Mouse (Mus musculus) forebrain, embryonic 13.5 days (tissue): ENCODE results near the gene Plagl2. TPM values are rescaled to one million over a fixed set of nuclear protein-coding genes. Genes with fewer than 3 reads are reported as not detected.

ENCODE experiments used
- ATAC-seq: fragments of 200-750 bp; cut with Nextera tagmentation; 2 replicates; pipeline ENCODE4 v1.8.0; 2017
- H3K27ac ChIP-seq: fragments of 300-500 bp; sonication (generic); 2 replicates; pipeline ENCODE4 v1.5.1; 2015; ENCODE audit warnings: inconsistent platforms, mild to moderate bottlenecking, moderate library complexity
- H3K27me3 ChIP-seq: fragments of 300-500 bp; sonication (generic); 2 replicates; pipeline ENCODE4 v1.6.1; 2015; ENCODE audit warnings: mild to moderate bottlenecking, inconsistent platforms
- H3K36me3 ChIP-seq: fragments of 300-500 bp; sonication (generic); 2 replicates; pipeline ENCODE4 v1.6.1; 2015; ENCODE audit warnings: mild to moderate bottlenecking, inconsistent platforms; ENCODE audit not compliant: poor library complexity, severe bottlenecking
- H3K4me1 ChIP-seq: fragments of 300-500 bp; sonication (generic); 2 replicates; pipeline ENCODE4 v1.6.1; 2015; ENCODE audit warnings: inconsistent platforms
- H3K4me2 ChIP-seq: fragments of 300-500 bp; sonication (generic); 2 replicates; pipeline ENCODE4 v1.6.1; 2015; ENCODE audit warnings: inconsistent platforms, mild to moderate bottlenecking, moderate library complexity
- H3K4me3 ChIP-seq: fragments of 300-500 bp; sonication (generic); 2 replicates; pipeline ENCODE4 v1.5.1; 2015; ENCODE audit warnings: mild to moderate bottlenecking, inconsistent platforms
- H3K9ac ChIP-seq: fragments of 300-500 bp; sonication (generic); 2 replicates; pipeline ENCODE4 v1.6.1; 2015; ENCODE audit warnings: mild to moderate bottlenecking, inconsistent platforms
- H3K9me3 ChIP-seq: fragments of 300-500 bp; sonication (generic); replicated peaks from 2 replicates; pipeline ENCODE4 v1.6.1; 2016; ENCODE audit warnings: inconsistent platforms
- WGBS: fragments of 180-500 bp; shearing (Covaris S2); methylation state at CpG from one replicate; pipeline ENCODE4 v1.1.7; 2015; 5-methylcytosine and 5-hydroxymethylcytosine counted together
- polyA plus RNA-seq: library from polyadenylated mRNA; unstranded; fragments of >200 nt; fragmentation: Nextera tagmentation; extraction: Ambion mirVana; gene quantifications from 2 replicates; pipeline ENCODE4 v1.2.1, GENCODE M21; 2015

Gene Plagl2
- polyA plus RNA-seq, 1 experiment from 2014 or later: 12.0 TPM

GRCm38 (mm10) chr2:153237193-153237592, 4.0 kb downstream of the Plagl2 start:
- H3K4me1 ChIP-seq: peaks cover 41% of the 10 kb centered on the region
- no peak overlapping the region for H3K9ac ChIP-seq
- H3K27ac ChIP-seq: no peak overlapping the region
- 76% methylated on average over 4 of the region's 4 CpGs for WGBS
- H3K9me3 ChIP-seq: no peaks in the 10 kb centered on the region
- ATAC-seq: no peak
- no peak overlapping the region for H3K4me3 ChIP-seq
- no peak overlapping the region for H3K4me2 ChIP-seq
- no peaks in the 10 kb centered on the region for H3K27me3 ChIP-seq
- H3K36me3 ChIP-seq: peaks cover 55% of the 10 kb centered on the region

- Histone ChIP-seq H3K4me2 (no peak overlapping the region), H3K9ac (no peak overlapping the region), H3K4me1 (peaks cover 12% of the 10 kb centered on the region), H3K4me3 (no peak overlapping the region), H3K27ac (no peak overlapping the region), H3K27me3 (no peaks in the 10 kb centered on the region), H3K9me3 (no peaks in the 10 kb centered on the region), H3K36me3 (peaks cover 65% of the 10 kb centered on the region)
- WGBS: 89% methylated on average over 5 of the region's 5 CpGs
- ATAC-seq: no peak
Measured at GRCm38 (mm10) chr2:153228523-153228922, 12.7 kb downstream of the Plagl2 start.

GRCm38 (mm10) chr2:153227959-153228358, 13.3 kb downstream of the Plagl2 start:
- H3K4me3 ChIP-seq: no peak overlapping the region
- no peak overlapping the region for H3K4me2 ChIP-seq
- H3K27ac ChIP-seq: no peak overlapping the region
- H3K9me3 ChIP-seq: no peaks in the 10 kb centered on the region
- peaks cover 59% of the 10 kb centered on the region for H3K36me3 ChIP-seq
- 93% methylated on average over 4 of the region's 4 CpGs for WGBS
- peaks cover 12% of the 10 kb centered on the region for H3K4me1 ChIP-seq
- no peak overlapping the region for H3K9ac ChIP-seq
- no peaks in the 10 kb centered on the region for H3K27me3 ChIP-seq
- ATAC-seq: no peak

- no peak for ATAC-seq
- H3K27ac ChIP-seq: no peak overlapping the region; the same call in 1 of the 2 replicates
Measured at GRCm38 (mm10) chr2:153225595-153225953, 15.7 kb downstream of the Plagl2 start.

GRCm38 (mm10) chr2:153224946-153225594, 16.2 kb downstream of the Plagl2 start, which contains the start of gene Tspyl3:
Tspyl3 (minus strand) TSS chr2:153225441.
- Histone ChIP-seq H3K27me3 (no peaks in the 10 kb centered on the region), H3K4me1 (peaks cover 12% of the 10 kb centered on the region), H3K27ac (peak within 1 kb of the TSS; percentile 58), H3K36me3 (peaks cover 31% of the 10 kb centered on the region), H3K4me2 (peak within 1 kb of the TSS; percentile 68), H3K4me3 (peak within 1 kb of the TSS; percentile 54), H3K9ac (peak within 1 kb of the TSS; percentile 76), H3K9me3 (no peaks in the 10 kb centered on the region)
- 2% methylated on average over 31 of the region's 31 CpGs for WGBS
- ATAC-seq: peak; percentile 89

More at GRCm38 (mm10) chr2:153225595-153225953, 15.7 kb downstream of the Plagl2 start:
- Histone ChIP-seq H3K4me2 (peak overlapping the region; percentile 68), H3K4me1 (peaks cover 12% of the 10 kb centered on the region), H3K9me3 (no peaks in the 10 kb centered on the region), H3K4me3 (peak overlapping the region; percentile 54), H3K9ac (peak overlapping the region; percentile 76), H3K27me3 (no peaks in the 10 kb centered on the region), H3K36me3 (peaks cover 36% of the 10 kb centered on the region)
- WGBS: 13% methylated on average over 3 of the region's 3 CpGs

GRCm38 (mm10) chr2:153222566-153222965, 18.7 kb downstream of the Plagl2 start:
- H3K36me3 ChIP-seq: peaks cover 8% of the 10 kb centered on the region; the same call in 1 of the 2 replicates
- no peak for ATAC-seq

GRCm38 (mm10) chr2:153222130-153222529, 19.1 kb downstream of the Plagl2 start:
- no peak overlapping the region for H3K4me2 ChIP-seq
- H3K27me3 ChIP-seq: no peaks in the 10 kb centered on the region
- H3K9me3 ChIP-seq: no peaks in the 10 kb centered on the region
- peaks cover 4% of the 10 kb centered on the region; the same call in 1 of the 2 replicates for H3K36me3 ChIP-seq
- no peak overlapping the region for H3K9ac ChIP-seq
- H3K4me1 ChIP-seq: peaks cover 12% of the 10 kb centered on the region
- H3K4me3 ChIP-seq: no peak overlapping the region
- no peak overlapping the region for H3K27ac ChIP-seq
- no peak for ATAC-seq

More at GRCm38 (mm10) chr2:153222566-153222965, 18.7 kb downstream of the Plagl2 start:
- peaks cover 12% of the 10 kb centered on the region for H3K4me1 ChIP-seq
- H3K9ac ChIP-seq: no peak overlapping the region
- H3K9me3 ChIP-seq: no peaks in the 10 kb centered on the region
- H3K4me2 ChIP-seq: no peak overlapping the region
- no peak overlapping the region for H3K4me3 ChIP-seq
- H3K27me3 ChIP-seq: no peaks in the 10 kb centered on the region
- WGBS: 95% methylated on average over 2 of the region's 2 CpGs
- no peak overlapping the region for H3K27ac ChIP-seq

- peaks cover 12% of the 10 kb centered on the region for H3K4me1 ChIP-seq
- 85% methylated on average over 4 of the region's 4 CpGs for WGBS
- no peak for ATAC-seq
Measured at GRCm38 (mm10) chr2:153221620-153222019, 19.6 kb downstream of the Plagl2 start.

GRCm38 (mm10) chr2:153218516-153218915, 22.7 kb downstream of the Plagl2 start:
- Histone ChIP-seq H3K4me3 (no peak overlapping the region), H3K4me2 (no peak overlapping the region), H3K9me3 (no peaks in the 10 kb centered on the region), H3K36me3 (no peaks in the 10 kb centered on the region), H3K27ac (no peak overlapping the region), H3K4me1 (no peaks in the 10 kb centered on the region), H3K27me3 (no peaks in the 10 kb centered on the region), H3K9ac (no peak overlapping the region)
- WGBS: 87% methylated on average over 3 of the region's 3 CpGs
- no peak for ATAC-seq

More at GRCm38 (mm10) chr2:153221620-153222019, 19.6 kb downstream of the Plagl2 start:
- Histone ChIP-seq H3K4me2 (no peak overlapping the region), H3K4me3 (no peak overlapping the region), H3K36me3 (no peaks in the 10 kb centered on the region), H3K27me3 (no peaks in the 10 kb centered on the region), H3K27ac (no peak overlapping the region), H3K9ac (no peak overlapping the region), H3K9me3 (no peaks in the 10 kb centered on the region)

GRCm38 (mm10) chr2:153217826-153218340, 23.3 kb downstream of the Plagl2 start:
- no peak overlapping the region for H3K4me2 ChIP-seq
- H3K9ac ChIP-seq: no peak overlapping the region
- no peaks in the 10 kb centered on the region for H3K27me3 ChIP-seq
- no peak overlapping the region for H3K4me3 ChIP-seq
- ATAC-seq: no peak
- no peaks in the 10 kb centered on the region for H3K4me1 ChIP-seq
- H3K9me3 ChIP-seq: no peaks in the 10 kb centered on the region
- H3K36me3 ChIP-seq: no peaks in the 10 kb centered on the region
- H3K27ac ChIP-seq: no peak overlapping the region
- 86% methylated on average over 10 of the region's 10 CpGs for WGBS

GRCm38 (mm10) chr2:153215421-153215820, 25.8 kb downstream of the Plagl2 start:
- no peak for ATAC-seq
- WGBS: 83% methylated on average over 4 of the region's 4 CpGs
- Histone ChIP-seq H3K36me3 (peaks cover 5% of the 10 kb centered on the region; the same call in 1 of the 2 replicates), H3K9ac (no peak overlapping the region), H3K4me3 (no peak overlapping the region), H3K9me3 (no peaks in the 10 kb centered on the region), H3K4me1 (no peaks in the 10 kb centered on the region), H3K27ac (no peak overlapping the region), H3K4me2 (no peak overlapping the region), H3K27me3 (no peaks in the 10 kb centered on the region)

GRCm38 (mm10) chr2:153214771-153215259, 26.4 kb downstream of the Plagl2 start:
- no peaks in the 10 kb centered on the region for H3K27me3 ChIP-seq
- no peak overlapping the region for H3K9ac ChIP-seq
- H3K4me3 ChIP-seq: no peak overlapping the region
- H3K36me3 ChIP-seq: peaks cover 8% of the 10 kb centered on the region
- WGBS: 79% methylated on average over 6 of the region's 6 CpGs
- no peaks in the 10 kb centered on the region for H3K4me1 ChIP-seq
- H3K27ac ChIP-seq: no peak overlapping the region
- H3K4me2 ChIP-seq: no peak overlapping the region
- H3K9me3 ChIP-seq: no peaks in the 10 kb centered on the region
- ATAC-seq: no peak
